In the genomic region with DNA sequence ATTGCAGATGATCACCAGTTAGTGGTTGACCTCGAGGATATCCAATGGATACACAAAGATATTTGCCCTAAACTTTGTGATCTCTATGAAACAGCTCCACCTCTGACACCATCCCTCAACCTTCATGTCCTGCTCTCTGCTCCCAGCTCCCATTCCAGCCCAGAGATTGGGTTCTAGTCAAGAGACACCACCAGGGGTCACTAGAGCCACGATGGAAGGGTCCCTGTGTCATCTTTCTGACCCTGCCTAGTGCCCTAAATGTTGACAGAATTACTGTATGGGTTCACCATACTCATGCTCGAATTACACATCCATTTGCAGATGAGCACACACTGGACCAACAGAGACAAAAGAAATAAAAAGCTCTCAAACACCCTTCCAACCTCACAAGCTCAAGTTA, we compare ENCODE assay signal across 1 mouse cellular context.
TF ChIP-seq lines count a peak whose summit lies in the region.

No protein-coding gene starts in this region.

TF ChIP-seq in MEL, 35 proteins besides CTCF, POLR2A, EP300 and RAD21:
- TF ChIP-seq SMC3 (IDR thresholded peaks at IDR 0.05; ENCODE audit: low read depth, low read length) (peak; percentile 33), POLR2AphosphoS2 (IDR thresholded peaks at IDR 0.05; ENCODE audit: low read length) (no peak)
